Mouse (Mus musculus): ENCODE measurements around the gene Shisa9. TPM values are rescaled to one million over a fixed set of nuclear protein-coding genes. Genes with fewer than 3 reads are reported as not detected.

Shisa9 gene
- polyA plus RNA-seq, 1 experiment from 2014 or later: 5.6 TPM

DNA sequence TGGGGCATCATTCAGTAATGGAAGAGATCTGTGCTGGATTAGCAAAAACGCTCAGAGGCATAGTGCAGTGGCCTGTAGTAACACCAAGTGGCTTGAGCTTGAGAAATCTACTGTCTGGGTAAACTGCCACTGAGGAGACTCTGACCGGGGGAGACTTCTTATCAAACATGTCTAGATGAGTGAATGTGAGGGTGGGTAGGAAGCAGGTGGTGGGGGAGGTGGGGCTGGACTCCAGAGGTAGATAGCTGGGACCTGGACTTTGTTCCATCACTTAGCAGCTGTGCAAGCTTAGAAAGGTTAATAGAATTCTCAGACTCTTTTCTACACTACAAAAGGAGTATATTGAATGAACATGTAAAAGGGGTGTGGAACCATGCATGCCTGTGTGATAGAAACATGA lies 21.3 kb downstream of the Shisa9 start:
- H3K4me1 ChIP-seq: no peaks in the 10 kb centered on the region
- no peak for ATAC-seq (replicated peaks)
- 83% methylated on average over 2 of the region's 2 CpGs for WGBS

DNA sequence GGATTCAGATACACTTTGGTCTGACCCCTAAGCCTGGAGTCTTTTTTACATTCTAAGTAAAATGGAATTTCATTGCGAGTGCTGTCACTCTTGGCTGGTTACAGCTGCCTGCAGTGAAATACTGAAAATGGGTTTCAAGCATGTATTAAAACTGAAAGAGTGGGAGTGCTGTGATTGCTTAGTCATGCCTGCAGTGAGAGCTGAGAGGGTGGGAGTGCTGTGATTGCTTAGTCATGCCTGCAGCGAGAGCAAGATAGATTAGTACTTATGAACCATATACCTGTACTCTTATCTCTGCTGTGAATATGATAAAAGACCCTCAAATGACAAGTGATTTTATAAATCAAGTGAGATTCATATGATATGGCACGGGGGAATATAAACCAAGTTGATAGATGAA lies 26.2 kb downstream of the Shisa9 start:
- no peaks in the 10 kb centered on the region for H3K9me3 ChIP-seq
- 79% methylated on average over 3 of the region's 3 CpGs for WGBS
- H3K36me3 ChIP-seq: no peaks in the 10 kb centered on the region

More for the DNA sequence above, 21.3 kb downstream of the Shisa9 start:
- H3K27me3 ChIP-seq: no peaks in the 10 kb centered on the region
- H3K27ac ChIP-seq (replicated peaks): no peak overlapping the region
- H3K4me3 ChIP-seq: no peak overlapping the region
- no peaks in the 10 kb centered on the region for H3K36me3 ChIP-seq
- H3K4me2 ChIP-seq (replicated peaks): no peak overlapping the region
- H3K9ac ChIP-seq (replicated peaks): no peak overlapping the region
- H3K9me3 ChIP-seq: no peaks in the 10 kb centered on the region

DNA sequence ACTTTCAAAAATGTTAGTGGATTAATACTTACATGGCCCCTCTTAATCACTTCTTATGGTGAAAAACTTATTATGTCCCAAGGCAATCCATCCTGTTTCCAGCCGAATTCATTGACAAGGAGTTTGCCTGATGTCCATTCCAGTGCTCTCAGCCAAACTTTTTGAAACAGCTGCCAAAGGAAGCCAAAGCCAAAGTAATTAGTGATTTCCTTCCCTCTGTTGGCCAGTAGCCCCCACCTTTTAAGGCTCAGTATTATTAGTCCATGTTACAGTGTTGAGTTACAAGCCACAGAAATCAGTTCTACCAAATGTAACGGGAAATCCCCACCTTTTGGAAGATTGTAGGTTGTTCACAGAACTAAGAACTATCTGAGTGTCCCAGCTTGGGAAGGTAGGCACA lies 28.8 kb downstream of the Shisa9 start:
- no peak overlapping the region for H3K9ac ChIP-seq (replicated peaks)
- no peak for ATAC-seq (replicated peaks)
- no peaks in the 10 kb centered on the region for H3K4me1 ChIP-seq
- WGBS: 88% methylated on average over 2 of the region's 2 CpGs
- no peak overlapping the region for H3K4me2 ChIP-seq (replicated peaks)
- no peak overlapping the region for H3K27ac ChIP-seq (replicated peaks)
- H3K36me3 ChIP-seq: no peaks in the 10 kb centered on the region
- no peaks in the 10 kb centered on the region for H3K9me3 ChIP-seq
- H3K27me3 ChIP-seq: no peaks in the 10 kb centered on the region
- no peak overlapping the region for H3K4me3 ChIP-seq

More for the DNA sequence above, 26.2 kb downstream of the Shisa9 start:
- Histone ChIP-seq H3K27ac (replicated peaks) (no peak overlapping the region), H3K4me1 (no peaks in the 10 kb centered on the region), H3K27me3 (no peaks in the 10 kb centered on the region), H3K4me2 (replicated peaks) (no peak overlapping the region), H3K4me3 (no peak overlapping the region), H3K9ac (replicated peaks) (no peak overlapping the region)
- ATAC-seq (replicated peaks): 0 out of 2 replicates have a peak, but pooled peaks have one; percentile 13

- 51% methylated on average over 4 of the region's 4 CpGs for WGBS
- Histone ChIP-seq H3K4me3 (no peak overlapping the region), H3K4me1 (no peaks in the 10 kb centered on the region), H3K9me3 (no peaks in the 10 kb centered on the region), H3K4me2 (replicated peaks) (no peak overlapping the region), H3K9ac (replicated peaks) (no peak overlapping the region), H3K36me3 (no peaks in the 10 kb centered on the region), H3K27ac (replicated peaks) (no peak overlapping the region), H3K27me3 (no peaks in the 10 kb centered on the region)
- ATAC-seq (replicated peaks): no peak
These were observed 30.6 kb downstream of the Shisa9 start for GRCm38 (mm10) chr16:12014523-12014922.

DNA sequence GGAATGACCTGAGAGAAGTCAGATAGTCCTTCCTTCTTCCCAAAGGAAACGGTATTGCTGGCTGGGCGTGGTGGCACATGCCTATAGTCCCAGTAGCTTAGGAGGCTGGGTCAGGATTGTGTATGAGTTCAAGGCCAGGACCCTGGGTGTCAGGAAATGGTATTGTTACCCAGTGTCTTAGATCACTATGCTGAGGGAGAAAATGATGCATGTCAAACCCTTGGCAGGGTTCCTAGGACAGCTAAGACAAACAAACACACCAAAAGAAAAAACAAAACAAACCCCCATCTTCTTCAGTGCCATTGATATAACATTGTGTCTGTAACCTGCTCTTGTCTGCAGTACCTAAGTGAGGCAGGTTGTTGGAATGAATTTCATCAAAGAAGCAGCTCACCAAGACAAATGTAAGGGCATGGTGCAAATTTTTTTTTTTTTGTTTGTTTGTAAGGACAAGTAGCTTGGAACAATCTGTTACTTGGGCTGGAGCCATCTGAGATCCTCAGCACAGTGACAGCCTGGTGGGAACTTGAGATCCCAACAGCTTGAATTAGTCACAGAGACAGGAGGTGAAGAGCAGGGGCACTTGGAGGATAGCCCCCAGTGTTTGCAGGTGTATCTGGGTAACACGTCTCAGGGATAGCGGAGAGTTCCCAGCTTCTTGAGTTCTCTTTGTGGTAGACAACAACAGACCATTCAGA lies 34.2 kb downstream of the Shisa9 start:
- ATAC-seq (replicated peaks): no peak
- 76% methylated on average over 4 of the region's 4 CpGs for WGBS
- no peak overlapping the region for H3K27ac ChIP-seq (replicated peaks)

DNA sequence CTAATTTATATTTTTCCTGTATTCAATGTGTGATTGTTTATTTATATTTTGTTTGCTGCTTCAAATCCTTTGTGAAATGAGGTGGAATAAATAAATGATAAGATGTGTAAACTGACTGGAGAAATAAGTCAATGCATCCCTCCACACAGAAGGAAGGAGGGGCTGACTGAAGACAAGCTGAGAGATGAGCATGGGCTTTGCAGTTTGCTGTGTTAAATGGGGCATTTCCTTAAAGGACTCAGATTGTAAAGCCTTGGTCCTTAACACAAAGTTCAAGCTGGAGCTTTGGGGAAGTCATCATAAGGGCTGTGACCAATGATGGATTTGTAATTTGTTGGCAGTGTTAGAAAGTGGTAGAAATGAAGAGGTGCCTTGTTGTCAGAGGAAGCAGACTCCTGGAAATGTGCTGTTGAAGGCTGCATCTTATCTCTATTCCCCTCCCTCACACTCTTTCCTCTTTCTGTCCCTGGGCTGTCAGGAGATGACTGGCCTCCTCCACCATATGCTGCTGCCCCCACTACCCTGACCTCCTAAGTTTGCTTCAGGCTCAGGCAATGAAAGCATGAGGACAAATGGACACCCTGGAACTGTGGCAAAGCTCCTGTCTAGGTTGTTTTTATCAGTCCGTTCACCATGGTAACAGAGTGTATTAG lies 36.3 kb downstream of the Shisa9 start:
- no peak for ATAC-seq (replicated peaks)
- no peaks in the 10 kb centered on the region for H3K4me1 ChIP-seq
- H3K4me2 ChIP-seq (replicated peaks): no peak overlapping the region
- no peaks in the 10 kb centered on the region for H3K9me3 ChIP-seq
- no peak overlapping the region for H3K4me3 ChIP-seq
- H3K9ac ChIP-seq (replicated peaks): no peak overlapping the region
- no peaks in the 10 kb centered on the region for H3K27me3 ChIP-seq
- no peaks in the 10 kb centered on the region for H3K36me3 ChIP-seq
- no peak overlapping the region for H3K27ac ChIP-seq (replicated peaks)
- 98% methylated on average over 1 of the region's 1 CpGs for WGBS

More for the DNA sequence above, 34.2 kb downstream of the Shisa9 start:
- no peak overlapping the region for H3K4me2 ChIP-seq (replicated peaks)
- no peak overlapping the region for H3K9ac ChIP-seq (replicated peaks)
- H3K4me1 ChIP-seq: no peaks in the 10 kb centered on the region
- no peaks in the 10 kb centered on the region for H3K9me3 ChIP-seq
- no peaks in the 10 kb centered on the region for H3K36me3 ChIP-seq
- no peak overlapping the region for H3K4me3 ChIP-seq
- no peaks in the 10 kb centered on the region for H3K27me3 ChIP-seq

DNA sequence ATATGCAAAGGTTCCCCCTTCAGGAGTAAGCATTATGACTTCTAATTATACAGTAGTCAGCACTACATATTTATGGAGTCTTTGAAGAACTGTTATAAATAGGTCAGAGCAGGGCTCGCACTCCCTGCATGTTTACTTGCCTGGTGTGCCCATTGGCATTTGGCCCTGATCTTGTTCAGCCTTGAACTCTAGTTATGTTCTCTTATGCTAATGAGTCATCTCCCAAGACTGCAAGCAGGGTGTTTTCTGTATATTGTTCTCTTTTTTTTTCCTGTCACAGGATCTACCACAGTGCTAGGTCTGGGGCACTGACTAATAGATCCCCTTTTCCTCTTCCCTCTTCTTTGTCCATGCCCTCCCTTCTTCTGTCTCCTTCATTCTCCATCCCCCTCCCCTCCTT lies 48.5 kb downstream of the Shisa9 start:
- WGBS: 59% methylated on average over 1 of the region's 1 CpGs
- Histone ChIP-seq H3K27me3 (no peaks in the 10 kb centered on the region), H3K27ac (replicated peaks) (no peak overlapping the region), H3K4me3 (no peak overlapping the region), H3K4me2 (replicated peaks) (no peak overlapping the region), H3K9ac (replicated peaks) (no peak overlapping the region), H3K9me3 (no peaks in the 10 kb centered on the region), H3K36me3 (no peaks in the 10 kb centered on the region), H3K4me1 (no peaks in the 10 kb centered on the region)
- ATAC-seq (replicated peaks): no peak

- Histone ChIP-seq H3K36me3 (no peaks in the 10 kb centered on the region), H3K4me2 (replicated peaks) (no peak overlapping the region), H3K9ac (replicated peaks) (no peak overlapping the region), H3K27me3 (no peaks in the 10 kb centered on the region), H3K9me3 (no peaks in the 10 kb centered on the region), H3K27ac (replicated peaks) (no peak overlapping the region), H3K4me3 (no peak overlapping the region), H3K4me1 (no peaks in the 10 kb centered on the region)
- WGBS: 84% methylated on average over 2 of the region's 2 CpGs
- ATAC-seq (replicated peaks): no peak
These were observed 51.0 kb downstream of the Shisa9 start for GRCm38 (mm10) chr16:12034868-12035267.

- Histone ChIP-seq H3K9me3 (no peaks in the 10 kb centered on the region), H3K4me1 (peaks cover 2% of the 10 kb centered on the region; the same call in 1 of the 2 replicates), H3K27ac (replicated peaks) (no peak overlapping the region), H3K4me2 (replicated peaks) (no peak overlapping the region), H3K27me3 (no peaks in the 10 kb centered on the region), H3K36me3 (no peaks in the 10 kb centered on the region), H3K4me3 (no peak overlapping the region), H3K9ac (replicated peaks) (no peak overlapping the region)
- ATAC-seq (replicated peaks): no peak
- 80% methylated on average over 3 of the region's 3 CpGs for WGBS
These were observed 51.7 kb downstream of the Shisa9 start for GRCm38 (mm10) chr16:12035626-12036025.

- H3K4me3 ChIP-seq: no peak overlapping the region
- H3K9ac ChIP-seq (replicated peaks): no peak overlapping the region
- peak overlapping the region; percentile 25 for H3K27ac ChIP-seq (replicated peaks)
- no peaks in the 10 kb centered on the region for H3K27me3 ChIP-seq
- peak; percentile 94 for ATAC-seq (replicated peaks)
- peaks cover 21% of the 10 kb centered on the region for H3K4me1 ChIP-seq
- H3K36me3 ChIP-seq: no peaks in the 10 kb centered on the region
- H3K9me3 ChIP-seq: no peaks in the 10 kb centered on the region
- WGBS: 26% methylated on average over 5 of the region's 5 CpGs
- no peak overlapping the region for H3K4me2 ChIP-seq (replicated peaks)
These were observed 57.0 kb downstream of the Shisa9 start for GRCm38 (mm10) chr16:12040935-12041334.

- Histone ChIP-seq H3K9me3 (no peaks in the 10 kb centered on the region), H3K4me3 (no peak overlapping the region), H3K27me3 (no peaks in the 10 kb centered on the region), H3K9ac (replicated peaks) (no peak overlapping the region), H3K36me3 (no peaks in the 10 kb centered on the region), H3K27ac (replicated peaks) (no peak overlapping the region), H3K4me1 (no peaks in the 10 kb centered on the region), H3K4me2 (replicated peaks) (no peak overlapping the region)
- ATAC-seq (replicated peaks): no peak
- WGBS: 91% methylated on average over 1 of the region's 1 CpGs
These were observed 68.1 kb downstream of the Shisa9 start for GRCm38 (mm10) chr16:12052051-12052450.

DNA sequence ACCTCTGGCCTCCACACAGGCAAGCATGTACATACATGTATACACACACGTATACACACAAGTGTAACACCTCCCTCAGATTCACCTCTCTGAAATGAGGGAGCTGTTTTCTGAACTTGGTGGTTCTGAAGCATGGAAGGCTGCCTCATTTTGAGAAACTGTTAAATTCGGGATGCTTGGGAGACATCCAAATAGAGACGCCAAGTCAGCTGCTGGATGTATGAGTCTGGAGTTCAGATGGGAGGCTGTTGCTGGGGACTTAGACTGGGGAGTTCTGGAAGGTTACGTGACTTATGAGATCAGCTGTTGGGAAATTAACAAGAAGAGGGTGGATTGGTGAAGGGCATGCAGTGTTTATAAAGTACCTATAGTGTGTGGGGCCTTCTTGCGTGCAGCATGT lies 88.7 kb downstream of the Shisa9 start:
- Histone ChIP-seq H3K36me3 (no peaks in the 10 kb centered on the region), H3K4me2 (replicated peaks) (no peak overlapping the region), H3K9ac (replicated peaks) (no peak overlapping the region), H3K4me1 (peaks cover 14% of the 10 kb centered on the region), H3K27ac (replicated peaks) (no peak overlapping the region), H3K4me3 (no peak overlapping the region), H3K9me3 (no peaks in the 10 kb centered on the region), H3K27me3 (no peaks in the 10 kb centered on the region)
- 72% methylated on average over 5 of the region's 5 CpGs for WGBS
- no peak for ATAC-seq (replicated peaks)

Data from forebrain, embryonic 15.5 days (tissue).